Mouse (Mus musculus) embryonic facial prominence, embryonic 10.5 days (tissue): ENCODE measurements around the gene Fkbp6. TPM values are rescaled to one million over a fixed set of nuclear protein-coding genes. Genes with fewer than 3 reads are reported as not detected.
"Not testable (repeated sequence)": the region's sequence is repeated elsewhere in the genome, so short reads cannot be mapped to it uniquely, and the experiment has no call there.

Experiments used
- DNase-seq: peaks from one replicate; pipeline ENCODE4 v3.0.0-alpha.2; 2017; ENCODE audit warnings: low spot score
- H3K27ac ChIP-seq: fragments of 300-500 bp; sonication (generic); replicated peaks from 2 replicates; pipeline ENCODE4 v1.5.1; 2016; ENCODE audit warnings: mild to moderate bottlenecking
- H3K27me3 ChIP-seq: fragments of 300-500 bp; sonication (generic); replicated peaks from 2 replicates; pipeline ENCODE4 v1.6.1; 2016; ENCODE audit warnings: low read depth, mild to moderate bottlenecking; ENCODE audit not compliant: poor library complexity, severe bottlenecking
- H3K36me3 ChIP-seq: fragments of 300-500 bp; sonication (generic); replicated peaks from 2 replicates; pipeline ENCODE4 v1.6.1; 2016; ENCODE audit warnings: mild to moderate bottlenecking, moderate library complexity
- H3K4me1 ChIP-seq: fragments of 300-500 bp; sonication (generic); 2 replicates; pipeline ENCODE4 v1.6.1; 2016
- H3K4me3 ChIP-seq: fragments of 300-500 bp; sonication (generic); 2 replicates; pipeline ENCODE4 v1.5.1; 2016; ENCODE audit warnings: mild to moderate bottlenecking, moderate library complexity
- H3K9me3 ChIP-seq: fragments of 300-500 bp; sonication (generic); 2 replicates; pipeline ENCODE4 v1.6.1; 2016; ENCODE audit warnings: mild to moderate bottlenecking
- WGBS: fragments of 180-500 bp; shearing (Covaris S2); methylation state at CpG from one replicate; pipeline ENCODE4 v1.1.7; 2016; 5-methylcytosine and 5-hydroxymethylcytosine counted together
- polyA plus RNA-seq: library from polyadenylated mRNA; unstranded; fragments of >200 nt; fragmentation: Nextera tagmentation; extraction: Ambion mirVana; gene quantifications from 2 replicates; pipeline ENCODE4 v1.2.1, GENCODE M21; 2016

Gene Fkbp6
- polyA plus RNA-seq, 1 experiment from 2014 or later = not detected

DNA sequence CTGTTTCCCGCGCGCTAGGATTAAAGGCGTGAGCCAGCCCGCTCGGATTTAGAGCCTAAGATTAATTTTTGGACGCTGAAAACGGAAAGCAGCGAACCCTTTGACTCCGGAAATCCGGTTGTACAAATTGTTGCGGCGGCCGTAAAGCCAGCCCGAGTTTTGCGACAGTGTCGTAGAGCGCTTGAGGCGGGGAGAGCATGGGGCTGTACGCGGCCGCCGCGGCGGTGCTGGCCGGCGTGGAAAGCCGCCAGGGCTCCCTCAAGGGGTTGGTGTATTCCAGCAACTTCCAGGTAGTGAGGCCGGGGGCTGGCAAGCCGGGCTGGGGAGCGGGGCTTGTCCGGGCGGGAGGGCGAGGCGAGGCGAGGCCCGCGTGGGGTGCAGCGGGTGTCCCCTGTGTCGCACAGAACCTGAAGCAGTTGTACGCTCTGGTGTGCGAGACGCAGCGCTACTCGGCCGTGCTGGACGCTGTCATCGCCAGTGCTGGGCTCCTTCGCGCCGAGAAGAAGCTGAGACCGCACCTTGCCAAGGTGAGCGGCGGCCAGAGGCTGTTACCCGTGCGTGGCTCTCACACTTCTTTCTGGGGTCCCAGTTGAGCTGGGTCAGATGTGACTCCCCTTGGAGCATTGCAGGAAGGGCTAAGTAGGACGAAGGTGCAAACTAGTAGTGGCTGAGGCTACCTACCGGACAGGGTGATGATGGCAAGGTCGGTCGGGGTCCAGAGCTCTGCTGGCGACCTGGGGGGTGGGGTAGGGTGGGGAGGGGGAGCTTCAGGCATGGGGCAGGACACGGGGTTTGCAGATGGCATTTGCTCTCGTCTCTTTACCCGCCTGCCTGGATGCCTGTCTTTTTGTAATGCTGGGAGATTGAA is 20.2 kb upstream of the Fkbp6 start, which contains the start of gene Nsun5:
Gene Nsun5 (plus strand): TSS at position 167 of the 868 bp plus-strand sequence.
- Histone ChIP-seq H3K4me3 (peak within 1 kb of the TSS; percentile 99), H3K4me1 (peaks cover 17% of the 10 kb centered on the region), H3K36me3 (peaks cover 40% of the 10 kb centered on the region), H3K27me3 (no peaks in the 10 kb centered on the region; the same call in 1 of the 2 replicates), H3K9me3 (no peaks in the 10 kb centered on the region), H3K27ac (peak within 1 kb of the TSS; percentile 85)
- WGBS = under 1% methylated on average over 64 of the region's 64 CpGs
- peak; percentile 95 for DNase-seq

GRCm38 (mm10) chr5:135369196-135369595 is 19.4 kb upstream of the Fkbp6 start:
- H3K4me1 ChIP-seq = peaks cover 17% of the 10 kb centered on the region
- 54% methylated on average over 9 of the region's 9 CpGs for WGBS
- H3K27me3 ChIP-seq, DNase-seq, H3K9me3 ChIP-seq: not testable (repeated sequence)
- peak overlapping the region; percentile 99 for H3K4me3 ChIP-seq
- peaks cover 31% of the 10 kb centered on the region for H3K36me3 ChIP-seq
- peak overlapping the region; percentile 85 for H3K27ac ChIP-seq

DNA sequence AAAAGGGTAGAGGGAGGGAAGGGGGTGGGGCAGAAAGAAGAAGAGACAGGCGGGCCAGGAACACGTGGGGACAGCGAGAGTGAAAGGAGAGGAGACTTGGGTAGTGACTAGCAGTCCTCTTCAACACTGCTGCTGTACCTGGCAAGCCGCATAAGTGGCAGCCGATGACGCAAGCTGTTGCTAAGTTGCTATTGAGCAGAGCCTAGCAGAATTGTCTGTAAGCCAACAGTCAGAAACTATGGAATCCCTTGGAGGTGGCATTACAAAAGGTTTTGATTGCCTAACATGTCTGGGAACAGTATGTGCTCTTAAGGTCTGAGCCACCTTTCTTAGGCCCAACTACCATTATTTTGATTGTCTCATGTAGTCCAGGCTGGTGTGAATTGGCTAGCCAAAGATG is 18.5 kb upstream of the Fkbp6 start:
- H3K4me1 ChIP-seq = peaks cover 20% of the 10 kb centered on the region
- peaks cover 5% of the 10 kb centered on the region; the same call in 1 of the 2 replicates for H3K27me3 ChIP-seq
- 83% methylated on average over 6 of the region's 6 CpGs for WGBS
- H3K4me3 ChIP-seq = no peak overlapping the region
- H3K9me3 ChIP-seq = no peaks in the 10 kb centered on the region
- no peak overlapping the region for H3K27ac ChIP-seq
- DNase-seq = no peak
- H3K36me3 ChIP-seq = peaks cover 22% of the 10 kb centered on the region

DNA sequence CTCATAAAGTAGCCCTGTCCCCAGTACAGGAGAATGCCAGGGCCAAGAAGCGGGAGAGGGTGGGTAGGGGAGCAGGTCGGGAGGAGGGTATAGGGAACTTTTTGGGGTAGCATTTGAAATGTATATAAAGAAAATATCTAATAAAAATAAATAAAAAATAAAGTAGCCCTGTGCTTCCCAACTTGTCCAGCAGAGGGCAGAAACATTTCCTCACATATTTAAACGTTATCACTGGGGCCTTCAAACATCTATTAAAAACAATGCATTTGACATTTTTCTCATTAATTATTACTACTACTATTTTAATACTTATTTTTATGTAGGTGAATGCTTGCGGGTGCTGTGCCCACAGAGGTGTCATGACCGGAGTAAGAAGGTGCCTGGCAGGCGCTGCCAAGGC is 18.0 kb upstream of the Fkbp6 start:
- peaks cover 20% of the 10 kb centered on the region for H3K4me1 ChIP-seq
- DNase-seq = no peak
- peaks cover 18% of the 10 kb centered on the region for H3K36me3 ChIP-seq
- H3K4me3 ChIP-seq = no peak overlapping the region
- peaks cover 5% of the 10 kb centered on the region; the same call in 1 of the 2 replicates for H3K27me3 ChIP-seq
- WGBS = 59% methylated on average over 6 of the region's 6 CpGs
- no peaks in the 10 kb centered on the region for H3K9me3 ChIP-seq
- H3K27ac ChIP-seq = no peak overlapping the region

GRCm38 (mm10) chr5:135363540-135363939 is 13.7 kb upstream of the Fkbp6 start:
- Histone ChIP-seq H3K27ac (no peak overlapping the region), H3K4me1 (0 out of 2 replicates have a peak, but pooled peaks cover 3% of the 10 kb centered on the region), H3K4me3 (no peak overlapping the region), H3K27me3 (peaks cover 5% of the 10 kb centered on the region; the same call in 1 of the 2 replicates), H3K36me3 (no peaks in the 10 kb centered on the region), H3K9me3 (no peaks in the 10 kb centered on the region)
- DNase-seq = peak; percentile 70
- WGBS = 29% methylated on average over 12 of the region's 12 CpGs

DNA sequence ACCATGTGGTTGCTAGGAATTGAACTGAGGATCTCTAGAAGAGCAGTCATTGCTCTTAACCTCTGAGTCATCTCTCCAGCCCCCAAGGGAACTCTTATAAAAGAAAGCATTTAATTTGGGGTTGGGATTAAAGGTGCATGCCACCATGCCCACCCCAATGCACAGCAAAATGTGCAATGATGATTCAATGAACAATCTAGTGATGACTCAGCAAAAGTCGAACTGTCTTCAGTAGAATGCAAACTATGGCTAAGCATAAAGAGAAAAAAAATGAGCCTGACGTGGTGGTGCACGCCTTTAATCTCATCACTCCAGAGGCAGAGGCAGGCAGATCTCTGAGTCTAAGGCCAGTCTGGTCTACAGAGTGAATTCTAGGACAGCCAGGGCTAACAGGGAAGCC is 12.7 kb upstream of the Fkbp6 start:
- Histone ChIP-seq H3K27ac (no peak overlapping the region), H3K9me3 (peaks cover 1% of the 10 kb centered on the region), H3K27me3 (peaks cover 5% of the 10 kb centered on the region; the same call in 1 of the 2 replicates), H3K4me1 (0 out of 2 replicates have a peak, but pooled peaks cover 3% of the 10 kb centered on the region), H3K36me3 (no peaks in the 10 kb centered on the region), H3K4me3 (no peak overlapping the region)
- WGBS = 91% methylated on average over 3 of the region's 3 CpGs
- no peak for DNase-seq

GRCm38 (mm10) chr5:135359772-135360171 is 9.9 kb upstream of the Fkbp6 start:
- WGBS = 88% methylated on average over 2 of the region's 2 CpGs
- Histone ChIP-seq H3K27ac (no peak overlapping the region), H3K4me1 (0 out of 2 replicates have a peak, but pooled peaks cover 3% of the 10 kb centered on the region), H3K4me3 (no peak overlapping the region), H3K9me3 (peaks cover 3% of the 10 kb centered on the region), H3K27me3 (peaks cover 5% of the 10 kb centered on the region; the same call in 1 of the 2 replicates), H3K36me3 (no peaks in the 10 kb centered on the region)
- DNase-seq = no peak

- Histone ChIP-seq H3K4me1 (0 out of 2 replicates have a peak, but pooled peaks cover 4% of the 10 kb centered on the region), H3K4me3 (no peak overlapping the region), H3K9me3 (peaks cover 3% of the 10 kb centered on the region), H3K27ac (no peak overlapping the region), H3K36me3 (no peaks in the 10 kb centered on the region), H3K27me3 (peaks cover 20% of the 10 kb centered on the region)
- DNase-seq = no peak
- 88% methylated on average over 2 of the region's 2 CpGs for WGBS
Observed at GRCm38 (mm10) chr5:135357556-135357955, 7.7 kb upstream of the Fkbp6 start.

- Histone ChIP-seq H3K27ac (no peak overlapping the region), H3K4me1 (0 out of 2 replicates have a peak, but pooled peaks cover 4% of the 10 kb centered on the region), H3K4me3 (no peak overlapping the region), H3K27me3 (peaks cover 27% of the 10 kb centered on the region), H3K36me3 (no peaks in the 10 kb centered on the region), H3K9me3 (peaks cover 3% of the 10 kb centered on the region)
- WGBS = 66% methylated on average over 1 of the region's 1 CpGs
- DNase-seq = no peak
Observed at GRCm38 (mm10) chr5:135356090-135356489, 6.2 kb upstream of the Fkbp6 start.

DNA sequence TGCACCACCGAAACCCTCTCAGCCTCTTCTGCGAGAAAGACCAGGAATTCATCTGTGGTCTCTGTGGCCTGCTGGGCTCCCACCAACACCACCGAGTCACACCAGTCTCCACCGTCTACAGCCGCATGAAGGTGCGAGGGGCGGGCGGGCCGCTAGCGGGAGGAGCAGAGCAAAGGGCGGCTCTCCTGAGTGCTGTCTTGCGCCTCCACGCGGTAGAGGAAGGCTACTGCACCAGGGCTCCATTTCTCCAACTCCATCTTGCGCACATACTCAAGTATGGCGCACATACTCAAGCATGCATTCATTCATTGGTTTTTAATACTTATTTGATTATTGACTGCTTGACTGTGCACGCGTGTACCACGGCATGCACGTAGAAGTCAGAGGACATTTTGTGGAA is 3.7 kb upstream of the Fkbp6 start:
- WGBS = 17% methylated on average over 20 of the region's 20 CpGs
- DNase-seq = peak; percentile 48
- Histone ChIP-seq H3K36me3 (no peaks in the 10 kb centered on the region), H3K4me3 (peak overlapping the region; percentile 5; the same call in 1 of the 2 replicates), H3K4me1 (0 out of 2 replicates have a peak, but pooled peaks cover 4% of the 10 kb centered on the region), H3K27me3 (peaks cover 27% of the 10 kb centered on the region), H3K9me3 (peaks cover 15% of the 10 kb centered on the region), H3K27ac (no peak overlapping the region)

- Histone ChIP-seq H3K9me3 (peaks cover 15% of the 10 kb centered on the region), H3K4me1 (0 out of 2 replicates have a peak, but pooled peaks cover 4% of the 10 kb centered on the region), H3K4me3 (peak within 1 kb of the TSS; percentile 5; the same call in 1 of the 2 replicates), H3K27me3 (peaks cover 27% of the 10 kb centered on the region), H3K27ac (no peak within 1 kb of the TSS), H3K36me3 (no peaks in the 10 kb centered on the region)
- 57% methylated on average over 9 of the region's 9 CpGs for WGBS
- DNase-seq = no peak
Observed at GRCm38 (mm10) chr5:135352995-135353394, 3.2 kb upstream of the Fkbp6 start, which contains the start of gene Trim50. Trim50 (plus strand) TSS chr5:135353295.

DNA sequence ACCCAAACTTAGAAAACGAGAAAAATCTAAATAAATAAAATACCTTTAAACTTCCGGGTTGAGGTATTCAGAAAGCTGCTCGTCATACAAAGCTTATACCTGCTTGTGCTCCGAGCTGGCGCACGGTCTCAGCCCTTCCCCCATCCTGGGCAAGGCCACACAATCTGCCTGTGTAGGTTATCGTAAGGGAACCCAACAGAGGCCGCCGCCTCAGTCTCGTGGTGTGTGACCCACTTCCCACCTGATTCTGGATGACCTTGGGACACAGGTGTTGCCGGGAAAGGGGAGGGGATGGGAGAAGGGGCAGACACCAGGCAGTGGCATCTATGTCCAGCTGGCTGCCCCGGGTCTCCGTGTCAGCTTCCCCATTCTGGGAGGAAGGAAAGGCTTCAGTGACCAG is 1.8 kb upstream of the Fkbp6 start:
- H3K27me3 ChIP-seq = peaks cover 27% of the 10 kb centered on the region
- WGBS = 87% methylated on average over 13 of the region's 13 CpGs
- no peak overlapping the region for H3K4me3 ChIP-seq
- peaks cover 12% of the 10 kb centered on the region; the same call in 1 of the 2 replicates for H3K9me3 ChIP-seq
- H3K36me3 ChIP-seq = no peaks in the 10 kb centered on the region
- 0 out of 2 replicates have a peak, but pooled peaks cover 4% of the 10 kb centered on the region for H3K4me1 ChIP-seq
- DNase-seq = no peak
- H3K27ac ChIP-seq = no peak overlapping the region
